ENCODE assay signal across 1 mouse cellular context in genomic region chr11:55099868-55100267, GRCm38 (mm10).
TF ChIP-seq lines count a peak whose summit lies in the region.

No protein-coding gene starts in this region.

TF ChIP-seq in CH12.LX, 34 proteins besides CTCF, POLR2A, EP300 and RAD21:
- peak; percentile 46; the same call in 1 of the 2 replicates for TF ChIP-seq CHD2 (IDR thresholded peaks at IDR 0.05; ENCODE audit: low read length)
- no peak for TF ChIP-seq RCOR1 (conservative IDR thresholded peaks at IDR 0.05; ENCODE audit: low read depth, low read length)
- no peak for TF ChIP-seq GABPA (IDR thresholded peaks at IDR 0.05; ENCODE audit: insufficient replicate concordance, low read depth, low read length)
- 0 out of 2 replicates have a peak, but pooled peaks have one; percentile 4 for TF ChIP-seq JUND (conservative IDR thresholded peaks at IDR 0.05; ENCODE audit: low read depth, low read length)
- peak; percentile 34; the same call in 1 of the 2 replicates for TF ChIP-seq BHLHE40 (IDR thresholded peaks at IDR 0.05; ENCODE audit: low read depth, low read length)
- TF ChIP-seq IRF4 (IDR thresholded peaks at IDR 0.05; ENCODE audit: low read depth, low read length) = 0 out of 2 replicates have a peak, but pooled peaks have one; percentile 19
- 0 out of 2 replicates have a peak, but pooled peaks have one; percentile 22 for TF ChIP-seq MEF2A (IDR thresholded peaks at IDR 0.05; ENCODE audit: borderline replicate concordance, low read depth, low read length)
- TF ChIP-seq SIN3A (IDR thresholded peaks at IDR 0.05; ENCODE audit: low read length) = peak; percentile 48; the same call in 1 of the 2 replicates
